Mouse (Mus musculus) left cerebral cortex, adult 2 months (tissue): ENCODE data around the gene Fbxo47. TPM values are rescaled to one million over a fixed set of nuclear protein-coding genes. Genes with fewer than 3 reads are reported as not detected.
A peak's percentile ranks its signal among the peaks of the same experiment; 100 is the strongest.

Source experiments
- DNase-seq, 2 experiments: peaks; one replicate each; pipeline ENCODE4 v3.0.0; 2021 to 2022; ENCODE audit warnings: low spot score in 2 of 2, mixed read lengths in 1 of 2; ENCODE audit errors: extremely low spot score in 1 of 2
- H3K27ac ChIP-seq: fragments of 200-600 bp; 2 replicates; pipeline ENCODE4 v1.8.1; 2022
- H3K4me3 ChIP-seq: fragments of 200-600 bp; 2 replicates; pipeline ENCODE4 v1.8.1; 2022
- CTCF ChIP-seq: fragments of 200-600 bp; IDR thresholded peaks from 2 replicates; pipeline ENCODE4 v1.8.1; 2022; ENCODE audit warnings: antibody characterized with exemption, mild to moderate bottlenecking, moderate library complexity
- intact Hi-C: fragments of 180-260 bp; cut with DNase I; formaldehyde crosslinking; loops from one replicate; pipeline ENCODE4 v1.15.1; 2025
- long read RNA-seq, 2 experiments: library from polyadenylated mRNA; stranded (forward); transcript quantifications; one replicate each; pipeline ENCODE4 v2.0.0; 2021; ENCODE audit warnings: borderline mapping rate in 2 of 2
- total RNA-seq, 2 experiments: library from RNA; stranded (reverse); gene quantifications; 2 replicates each; pipeline ENCODE4 v1.2.3; 2021

The Fbxo47 gene
- 1 to 10 TPM; 2.8 to 2.9 TPM for total RNA-seq
- long read RNA-seq, experiment 1, partial matches to known transcripts, result 0 of 3 reads
- long read RNA-seq, experiment 1, other reads (novel, unspliced or antisense), result 3 of 3 reads
- long read RNA-seq, experiment 2, partial matches to known transcripts, result 0 of 4 reads
- long read RNA-seq, experiment 2, other reads (novel, unspliced or antisense), result 4 of 4 reads

- Histone ChIP-seq H3K4me3 (peak within 1 kb of the TSS; percentile 64), H3K27ac (peak within 1 kb of the TSS; percentile 78)
- DNase-seq, result peak; percentile 92 to 96
- TF ChIP-seq CTCF, result peak; percentile 85
- intact Hi-C loops, result loop anchor here (1.0 to 5.0 kb wide), 4 partner anchors 43 to 182 kb away; partner anchors contain the start of genes B230217C12Rik, Pcgf2 and Psmb3
Observed at GRCm38 (mm10) chr11:97883918-97884600, at the start of gene Fbxo47. Fbxo47 (minus strand) TSS chr11:97884154.

- no peak overlapping the region for H3K27ac ChIP-seq
Observed at GRCm38 (mm10) chr11:97933553-97933952, 49.6 kb upstream of the Fbxo47 start.

GRCm38 (mm10) chr11:97928905-97929304 lies 45.0 kb upstream of the Fbxo47 start:
- Histone ChIP-seq H3K27ac (no peak overlapping the region), H3K4me3 (no peak overlapping the region)
- intact Hi-C loops, result no loop called here
- no peak for DNase-seq
- TF ChIP-seq CTCF, result no peak

More at GRCm38 (mm10) chr11:97933553-97933952, 49.6 kb upstream of the Fbxo47 start:
- no peak for DNase-seq
- intact Hi-C loops, result no loop called here
- no peak overlapping the region for H3K4me3 ChIP-seq
- TF ChIP-seq CTCF, result no peak

- intact Hi-C loops, result no loop called here
- Histone ChIP-seq H3K4me3 (no peak overlapping the region), H3K27ac (no peak overlapping the region)
- no peak for DNase-seq
- TF ChIP-seq CTCF, result no peak
Observed at GRCm38 (mm10) chr11:97924217-97924616, 40.3 kb upstream of the Fbxo47 start.

- DNase-seq, result no peak
- intact Hi-C loops, result no loop called here
- no peak overlapping the region for H3K27ac ChIP-seq
- no peak for TF ChIP-seq CTCF
- no peak overlapping the region for H3K4me3 ChIP-seq
Observed at GRCm38 (mm10) chr11:97923639-97924038, 39.7 kb upstream of the Fbxo47 start.

GRCm38 (mm10) chr11:97915974-97916503 lies 32.1 kb upstream of the Fbxo47 start:
- intact Hi-C loops, result no loop called here
- Histone ChIP-seq H3K27ac (no peak overlapping the region), H3K4me3 (no peak overlapping the region)
- no peak for TF ChIP-seq CTCF
- no peak for DNase-seq

- intact Hi-C loops, result no loop called here
- no peak for DNase-seq
- no peak overlapping the region for H3K4me3 ChIP-seq
Observed at GRCm38 (mm10) chr11:97915471-97915870, 31.5 kb upstream of the Fbxo47 start.

GRCm38 (mm10) chr11:97913111-97913510 lies 29.2 kb upstream of the Fbxo47 start:
- no peak for DNase-seq
- H3K4me3 ChIP-seq, result no peak overlapping the region
- intact Hi-C loops, result no loop called here
- no peak overlapping the region for H3K27ac ChIP-seq
- no peak for TF ChIP-seq CTCF

More at GRCm38 (mm10) chr11:97915471-97915870, 31.5 kb upstream of the Fbxo47 start:
- no peak for TF ChIP-seq CTCF
- no peak overlapping the region for H3K27ac ChIP-seq

- intact Hi-C loops, result no loop called here
- no peak overlapping the region for H3K27ac ChIP-seq
- no peak overlapping the region for H3K4me3 ChIP-seq
- no peak for TF ChIP-seq CTCF
- DNase-seq, result no peak
Observed at GRCm38 (mm10) chr11:97908634-97909348, 24.8 kb upstream of the Fbxo47 start.

GRCm38 (mm10) chr11:97907935-97908334 lies 24.0 kb upstream of the Fbxo47 start:
- H3K27ac ChIP-seq, result no peak overlapping the region
- H3K4me3 ChIP-seq, result no peak overlapping the region
- no peak for DNase-seq
- TF ChIP-seq CTCF, result no peak
- intact Hi-C loops, result no loop called here

GRCm38 (mm10) chr11:97906905-97907304 lies 23.0 kb upstream of the Fbxo47 start:
- H3K4me3 ChIP-seq, result no peak overlapping the region
- no peak overlapping the region for H3K27ac ChIP-seq
- TF ChIP-seq CTCF, result no peak
- DNase-seq, result no peak
- intact Hi-C loops, result no loop called here

GRCm38 (mm10) chr11:97905941-97906340 lies 22.0 kb upstream of the Fbxo47 start:
- TF ChIP-seq CTCF, result no peak
- no peak for DNase-seq
- intact Hi-C loops, result no loop called here
- no peak overlapping the region for H3K27ac ChIP-seq
- H3K4me3 ChIP-seq, result no peak overlapping the region
